ENCODE assay signal across 15 mouse cellular contexts in genomic region chr13:26575890-26576543, GRCm38 (mm10).
DNase-seq lines count a peak whose midpoint lies in the region; ATAC-seq and TF ChIP-seq lines count a peak whose summit lies in the region.
"Had no signal": no experiment of that assay in that cellular context is flagged by ENCODE, and none has a peak within 500 bp of the region (broad histone marks: within the 10 kb centered on the region; RNA-seq: fewer than 3 reads in every experiment).

No protein-coding gene starts in this region.

- peak; percentile 84 for ATAC-seq in frontal cortex, adult (ENCODE audit: low TSS enrichment)
- ATAC-seq: activated CD4-positive, CD25-positive, alpha-beta regulatory T cell, adult 4 months had no signal

- no peak for TF ChIP-seq CTCF in layer of hippocampus, adult 2 months (conservative IDR thresholded peaks at IDR 0.05)

- H3K4me3 ChIP-seq in layer of hippocampus, adult 2 months, result no peak overlapping the region
- H3K4me3 ChIP-seq: embryonic facial prominence, embryonic 15.5 days; limb, embryonic 15.5 days; megakaryocyte, embryonic 14.5 days had no signal

- H3K27ac ChIP-seq in layer of hippocampus, adult 2 months, result peak overlapping the region; percentile 59
- H3K27ac ChIP-seq: embryonic facial prominence, embryonic 15.5 days; limb, embryonic 15.5 days had no signal

- no peak for DNase-seq in frontal cortex, postnatal 25 days (ENCODE audit: low spot score in 2 of 2)
- DNase-seq in right cerebral cortex, postnatal 10 days (ENCODE audit: low spot score in 2 of 2), result peak; percentile 61 to 77
- no peak for DNase-seq in right cerebral cortex, postnatal 14 days
- DNase-seq in layer of hippocampus, adult 2 months (ENCODE audit: low spot score in 2 of 2), result peak in 1 of 2 experiments; percentile 47
- no peak for DNase-seq in spleen, postnatal 10 days (ENCODE audit: low spot score in 2 of 2)
- DNase-seq in adrenal gland, adult 18-20 months (ENCODE audit: low spot score in 2 of 2), result no peak
- DNase-seq: heart, postnatal 36 days; kidney, adult 18-20 months; kidney, postnatal 4 days; lung, embryonic 14.5 days had no signal

Comparison
In these comparisons a context has a peak if more than half of its experiments do, and no peak if none do; other contexts are left out.
1. DNase-seq: peak in right cerebral cortex, postnatal 10 days (2 of 2); none in frontal cortex, postnatal 25 days (0 of 2), right cerebral cortex, postnatal 14 days (single experiment), spleen, postnatal 10 days (0 of 2) and adrenal gland, adult 18-20 months (0 of 2).